Comparison of ENCODE assay signal across 23 mouse cellular contexts in genomic region chr4:136092498-136092897, GRCm38 (mm10). TPM values are rescaled to one million over a fixed set of nuclear protein-coding genes. Genes with fewer than 3 reads are reported as not detected.
DNase-seq lines count a peak whose midpoint lies in the region; ATAC-seq and TF ChIP-seq lines count a peak whose summit lies in the region.
"Had no signal": no experiment of that assay in that cellular context is flagged by ENCODE, and none has a peak within 500 bp of the region (broad histone marks: within the 10 kb centered on the region; RNA-seq: fewer than 3 reads in every experiment).

No protein-coding gene starts in this region.

- no peak overlapping the region for H3K9ac ChIP-seq in hindbrain, postnatal 0 days (replicated peaks; ENCODE audit: low read length)
- H3K9ac ChIP-seq in hindbrain, embryonic 16.5 days (ENCODE audit: low read depth, low read length) = no peak overlapping the region
- H3K9ac ChIP-seq in liver, embryonic 14.5 days (replicated peaks) = no peak overlapping the region
- H3K9ac ChIP-seq in ES-Bruce4 (ENCODE audit: low read depth, poor library complexity, severe bottlenecking) = no peak overlapping the region
- H3K9ac ChIP-seq: limb, embryonic 15.5 days; neural tube, embryonic 15.5 days had no signal

- peak; percentile 43 for TF ChIP-seq CTCF in hindbrain, postnatal 0 days (IDR thresholded peaks at IDR 0.05; ENCODE audit: low read depth)
- TF ChIP-seq CTCF in liver, embryonic 14.5 days (IDR thresholded peaks at IDR 0.05; ENCODE audit: low read depth) = peak; percentile 45
- peak; percentile 43 for TF ChIP-seq CTCF in ES-Bruce4 (IDR thresholded peaks at IDR 0.05; ENCODE audit: low read depth, low read length)
- peak; percentile 39; the same call in 1 of the 2 replicates for TF ChIP-seq CTCF in brain, embryonic 14.5 days (IDR thresholded peaks at IDR 0.05; ENCODE audit: borderline replicate concordance, extremely low read depth, insufficient read depth, insufficient read length)

- H3K4me1 ChIP-seq in hindbrain, postnatal 0 days (ENCODE audit: insufficient read depth, low read length) = no peaks in the 10 kb centered on the region
- H3K4me1 ChIP-seq in hindbrain, embryonic 16.5 days (ENCODE audit: control insufficient read depth, insufficient read depth, low read depth, low read length) = no peaks in the 10 kb centered on the region; the same call in 1 of the 2 replicates
- peaks cover 0 to 7% of the 10 kb centered on the region in 2 experiments; a peak in 1 of 4 replicates for H3K4me1 ChIP-seq in liver, embryonic 14.5 days (replicated peaks; ENCODE audit: control insufficient read depth in 2 of 2, insufficient read depth in 2 of 2, low read length in 1 of 2)
- H3K4me1 ChIP-seq in ES-Bruce4 (ENCODE audit: control insufficient read depth, insufficient read depth, low read length) = peaks cover 6% of the 10 kb centered on the region
- H3K4me1 ChIP-seq: megakaryocyte, embryonic 14.5 days; neural tube, embryonic 15.5 days had no signal

- no peaks in the 10 kb centered on the region for H3K27me3 ChIP-seq in hindbrain, postnatal 0 days (ENCODE audit: insufficient read depth, low read length)
- H3K27me3 ChIP-seq in hindbrain, embryonic 16.5 days (replicated peaks; ENCODE audit: control insufficient read depth, insufficient read depth, low read length) = no peaks in the 10 kb centered on the region
- H3K27me3 ChIP-seq in liver, embryonic 14.5 days (ENCODE audit: control insufficient read depth, insufficient read depth, low read length) = no peaks in the 10 kb centered on the region
- H3K27me3 ChIP-seq in ES-Bruce4 (ENCODE audit: control insufficient read depth, insufficient read depth, low read length, poor library complexity, severe bottlenecking) = no peaks in the 10 kb centered on the region
- H3K27me3 ChIP-seq: limb, embryonic 15.5 days; neural tube, embryonic 15.5 days had no signal

- no peak for TF ChIP-seq EP300 in liver, embryonic 14.5 days (IDR thresholded peaks at IDR 0.05; ENCODE audit: low read depth)
- TF ChIP-seq EP300 in ES-Bruce4 (IDR thresholded peaks at IDR 0.05; ENCODE audit: insufficient read depth, low read depth, low read length) = no peak

- no peaks in the 10 kb centered on the region for H3K9me3 ChIP-seq in hindbrain, postnatal 0 days (ENCODE audit: low read length)
- 0 out of 2 replicates have a peak, but pooled peaks cover 2% of the 10 kb centered on the region for H3K9me3 ChIP-seq in hindbrain, embryonic 16.5 days (ENCODE audit: control insufficient read depth, low read length)
- no peaks in the 10 kb centered on the region for H3K9me3 ChIP-seq in liver, embryonic 14.5 days (ENCODE audit: control insufficient read depth, low read length)
- 0 out of 2 replicates have a peak, but pooled peaks cover 2% of the 10 kb centered on the region for H3K9me3 ChIP-seq in ES-Bruce4 (replicated peaks; ENCODE audit: control insufficient read depth, insufficient read depth, low read length, poor library complexity, severe bottlenecking)
- H3K9me3 ChIP-seq: G1E; hindbrain, embryonic 10.5 days; limb, embryonic 15.5 days; neural tube, embryonic 15.5 days had no signal

- no peak overlapping the region for H3K27ac ChIP-seq in hindbrain, postnatal 0 days
- no peak overlapping the region for H3K27ac ChIP-seq in hindbrain, embryonic 16.5 days (ENCODE audit: low read depth, low read length)
- H3K27ac ChIP-seq in liver, embryonic 14.5 days = no peak overlapping the region
- H3K27ac ChIP-seq in ES-Bruce4 (ENCODE audit: insufficient read depth, low read length) = no peak overlapping the region
- H3K27ac ChIP-seq: forebrain, embryonic 10.5 days; hindbrain, embryonic 10.5 days; limb, embryonic 15.5 days; neural tube, embryonic 15.5 days had no signal

- ATAC-seq in hindbrain, postnatal 0 days = no peak
- no peak for ATAC-seq in hindbrain, embryonic 16.5 days
- ATAC-seq in liver, embryonic 14.5 days (ENCODE audit: insufficient read depth) = no peak
- ATAC-seq: inflammation-experienced regulatory T-cells, adult 6 months had no signal

- 90% methylated on average over 7 of the region's 7 CpGs for WGBS in hindbrain, postnatal 0 days
- 93% methylated on average over 7 of the region's 7 CpGs for WGBS in hindbrain, embryonic 16.5 days
- WGBS in liver, embryonic 14.5 days (ENCODE audit: insufficient replicate concordance) = 55% methylated on average over 7 of the region's 7 CpGs

- no peaks in the 10 kb centered on the region for H3K36me3 ChIP-seq in hindbrain, postnatal 0 days (ENCODE audit: insufficient read depth, low read length)
- H3K36me3 ChIP-seq in hindbrain, embryonic 16.5 days (ENCODE audit: control insufficient read depth, insufficient read depth, low read length) = no peaks in the 10 kb centered on the region
- H3K36me3 ChIP-seq in liver, embryonic 14.5 days (replicated peaks; ENCODE audit: control insufficient read depth, insufficient read depth, low read depth) = no peaks in the 10 kb centered on the region
- H3K36me3 ChIP-seq in ES-Bruce4 (ENCODE audit: control insufficient read depth, insufficient read depth, low read length, poor library complexity, severe bottlenecking) = no peaks in the 10 kb centered on the region
- H3K36me3 ChIP-seq: forebrain, embryonic 10.5 days; G1E; hindbrain, embryonic 10.5 days; limb, embryonic 15.5 days; neural tube, embryonic 15.5 days had no signal

- TF ChIP-seq POLR2A in ES-Bruce4 (IDR thresholded peaks at IDR 0.05; ENCODE audit: insufficient read depth, low read length) = no peak
- TF ChIP-seq POLR2A in brain, embryonic 14.5 days (IDR thresholded peaks at IDR 0.05; ENCODE audit: borderline replicate concordance, extremely low read depth, insufficient read depth, insufficient read length, poor library complexity, severe bottlenecking) = no peak

- H3K4me2 ChIP-seq in hindbrain, postnatal 0 days (ENCODE audit: low read depth, low read length) = no peak overlapping the region
- no peak overlapping the region for H3K4me2 ChIP-seq in hindbrain, embryonic 16.5 days (ENCODE audit: low read length)
- no peak overlapping the region for H3K4me2 ChIP-seq in liver, embryonic 14.5 days (ENCODE audit: low read depth)
- H3K4me2 ChIP-seq: limb, embryonic 15.5 days; neural tube, embryonic 15.5 days had no signal

- H3K4me3 ChIP-seq in hindbrain, postnatal 0 days (ENCODE audit: low read length) = no peak overlapping the region
- H3K4me3 ChIP-seq in hindbrain, embryonic 16.5 days (ENCODE audit: low read length) = no peak overlapping the region
- no peak overlapping the region for H3K4me3 ChIP-seq in liver, embryonic 14.5 days (ENCODE audit: insufficient read depth in 1 of 2, low read depth in 2 of 2, low read length in 2 of 2)
- no peak overlapping the region for H3K4me3 ChIP-seq in ES-Bruce4 (ENCODE audit: low read depth, low read length)
- H3K4me3 ChIP-seq: forebrain, embryonic 10.5 days; hindbrain, embryonic 10.5 days; limb, embryonic 15.5 days; megakaryocyte, embryonic 14.5 days; neural tube, embryonic 15.5 days had no signal

- DNase-seq in hindbrain, postnatal 0 days (ENCODE audit: low spot score) = no peak
- DNase-seq in liver, embryonic 14.5 days (ENCODE audit: low read depth in 3 of 3, low spot score in 3 of 3) = no peak
- no peak for DNase-seq in liver
- DNase-seq in brain, embryonic 14.5 days (ENCODE audit: low read depth) = no peak
- DNase-seq in adrenal gland, postnatal 4 days (ENCODE audit: low spot score in 2 of 2) = no peak
- DNase-seq: adrenal gland, postnatal 25 days; cerebellum, adult 2 months; cerebellum, postnatal 36 days; gastrocnemius, postnatal 14 days; heart, adult 18-20 months; layer of hippocampus, postnatal 36 days; lung, postnatal 10 days; midbrain, embryonic 14.5 days; thymus, postnatal 36 days had no signal

RNA-seq across cellular contexts. Expression of gene Rpl11, which starts 39.3 kb away (rescaled TPM):
- 765 and 914 TPM in 2 replicates for total RNA-seq in hindbrain, postnatal 0 days (2014; rRNA removed)
- 297 and 312 TPM in 2 replicates for polyA plus RNA-seq in hindbrain, postnatal 0 days (2015; fragmentation: Nextera tagmentation; extraction: Ambion mirVana)
- 233 and 244 TPM in 2 replicates for polyA plus RNA-seq in hindbrain, embryonic 16.5 days (2015; fragmentation: Nextera tagmentation; extraction: Ambion mirVana)
- 457 and 805 TPM in 2 replicates for polyA plus RNA-seq in liver, embryonic 14.5 days (2012; rRNA removed)
- 325 and 341 TPM in 2 replicates for polyA plus RNA-seq in liver, embryonic 14.5 days (2014; fragmentation: Nextera tagmentation; extraction: Ambion mirVana)
- polyA plus RNA-seq in ES-Bruce4 (2011; ENCODE audit: insufficient read depth, insufficient read length, low read depth, missing spikeins) = 1,525 and 1,581 TPM in 2 replicates
- polyA plus RNA-seq in brain, embryonic 14.5 days (2012; rRNA removed) = 818 and 948 TPM in 2 replicates
- 100 to 1,000 TPM; 700 to 707 TPM for total RNA-seq in adrenal gland, postnatal 4 days (2021)

RNA-seq across cellular contexts. Expression of gene Id3, which starts 50.8 kb away (rescaled TPM):
- total RNA-seq in hindbrain, postnatal 0 days (2014; rRNA removed) = 204 and 344 TPM in 2 replicates
- polyA plus RNA-seq in hindbrain, postnatal 0 days (2015; fragmentation: Nextera tagmentation; extraction: Ambion mirVana) = 253 and 254 TPM in 2 replicates
- polyA plus RNA-seq in hindbrain, embryonic 16.5 days (2015; fragmentation: Nextera tagmentation; extraction: Ambion mirVana) = 214 and 226 TPM in 2 replicates
- polyA plus RNA-seq in liver, embryonic 14.5 days (2012; rRNA removed) = 23.0 and 29.8 TPM in 2 replicates
- 33.2 and 33.8 TPM in 2 replicates for polyA plus RNA-seq in liver, embryonic 14.5 days (2014; fragmentation: Nextera tagmentation; extraction: Ambion mirVana)
- 9.6 and 11.0 TPM in 2 replicates for polyA plus RNA-seq in ES-Bruce4 (2011; ENCODE audit: insufficient read depth, insufficient read length, low read depth, missing spikeins)
- 105 and 107 TPM in 2 replicates for polyA plus RNA-seq in brain, embryonic 14.5 days (2012; rRNA removed)
- 10 to 100 TPM; 97.4 to 99.5 TPM for total RNA-seq in adrenal gland, postnatal 4 days (2021)
- polyA plus RNA-seq: G1E had no signal
